Mouse (Mus musculus): ENCODE data around the gene Marc2. TPM values are rescaled to one million over a fixed set of nuclear protein-coding genes. Genes with fewer than 3 reads are reported as not detected.

Marc2 gene
- polyA plus RNA-seq, 1 experiment = 99.6 TPM

GRCm38 (mm10) chr1:184775289-184775688, 71.0 kb downstream of the Marc2 start:
- H3K36me3 ChIP-seq (ENCODE audit: control insufficient read depth, insufficient read depth) = no peaks in the 10 kb centered on the region
- no peak overlapping the region for H3ac ChIP-seq (ENCODE audit: control insufficient read depth, insufficient read length)
- TF ChIP-seq POLR2AphosphoS2 (IDR thresholded peaks at IDR 0.05; ENCODE audit: insufficient read length, low read depth) (no peak), SRF (IDR thresholded peaks at IDR 0.05; ENCODE audit: control insufficient read depth, insufficient read length, low read depth) (no peak), REST (IDR thresholded peaks at IDR 0.05; ENCODE audit: insufficient read depth, insufficient read length) (no peak), POLR2A (IDR thresholded peaks at IDR 0.05; ENCODE audit: insufficient read length, low read depth) (no peak), MYOG (IDR thresholded peaks at IDR 0.05; ENCODE audit: control insufficient read depth in 1 of 3, insufficient read depth in 1 of 3, insufficient read length in 2 of 3, low read depth in 2 of 3) (no peak), TCF12 (IDR thresholded peaks at IDR 0.05; ENCODE audit: insufficient read depth, poor library complexity, severe bottlenecking) (no peak), E2F4 (IDR thresholded peaks at IDR 0.05; ENCODE audit: insufficient read depth) (no peak), MAX (IDR thresholded peaks at IDR 0.05; ENCODE audit: low read depth) (no peak), MYOD1 (IDR thresholded peaks at IDR 0.05; ENCODE audit: control insufficient read depth in 1 of 3, insufficient read length in 2 of 3, low read depth in 2 of 3) (no peak)
- no peak overlapping the region for H3K4me2 ChIP-seq (ENCODE audit: low read depth)
- no peaks in the 10 kb centered on the region for H3K27me3 ChIP-seq (ENCODE audit: control insufficient read depth, insufficient read depth, insufficient read length)
- H3K4me3 ChIP-seq = no peak overlapping the region
- no peaks in the 10 kb centered on the region for H3K79me2 ChIP-seq (ENCODE audit: control insufficient read depth, insufficient read depth)

DNA sequence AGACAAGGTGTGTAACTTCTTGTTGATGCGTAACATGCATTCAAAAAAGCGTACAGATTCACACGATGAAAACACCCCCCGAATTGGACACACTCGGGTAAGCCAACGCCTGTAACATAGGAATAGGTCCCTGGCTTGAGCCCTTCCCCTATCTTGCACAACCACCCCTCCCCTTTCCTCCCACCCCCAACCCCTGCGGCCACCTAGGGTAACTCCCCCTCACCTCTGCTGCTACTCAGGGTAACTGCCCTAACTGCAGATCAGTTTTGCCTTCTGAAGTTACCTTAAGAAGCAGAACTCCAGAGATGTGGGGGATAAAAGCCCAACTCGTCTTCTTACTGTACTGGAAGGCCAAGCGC, 74.4 kb downstream of the Marc2 start:
- no peak overlapping the region for H3ac ChIP-seq (ENCODE audit: control insufficient read depth, insufficient read length)
- H3K4me3 ChIP-seq = no peak overlapping the region
- TF ChIP-seq POLR2A (IDR thresholded peaks at IDR 0.05; ENCODE audit: insufficient read length, low read depth) (no peak), MYOD1 (IDR thresholded peaks at IDR 0.05; ENCODE audit: control insufficient read depth in 1 of 3, insufficient read length in 2 of 3, low read depth in 2 of 3) (no peak), TCF3 (IDR thresholded peaks at IDR 0.05; ENCODE audit: insufficient read length, low read depth) (no peak), USF1 (IDR thresholded peaks at IDR 0.05; ENCODE audit: low read depth) (no peak), CEBPB (IDR thresholded peaks at IDR 0.05; ENCODE audit: insufficient read depth, poor library complexity, severe bottlenecking) (no peak)
- no peaks in the 10 kb centered on the region for H3K36me3 ChIP-seq (ENCODE audit: control insufficient read depth, insufficient read depth)
- H3K27me3 ChIP-seq (ENCODE audit: control insufficient read depth, insufficient read depth, insufficient read length) = no peaks in the 10 kb centered on the region
- H3K4me2 ChIP-seq (ENCODE audit: low read depth) = no peak overlapping the region
- H3K79me2 ChIP-seq (ENCODE audit: control insufficient read depth, insufficient read depth) = no peaks in the 10 kb centered on the region

DNA sequence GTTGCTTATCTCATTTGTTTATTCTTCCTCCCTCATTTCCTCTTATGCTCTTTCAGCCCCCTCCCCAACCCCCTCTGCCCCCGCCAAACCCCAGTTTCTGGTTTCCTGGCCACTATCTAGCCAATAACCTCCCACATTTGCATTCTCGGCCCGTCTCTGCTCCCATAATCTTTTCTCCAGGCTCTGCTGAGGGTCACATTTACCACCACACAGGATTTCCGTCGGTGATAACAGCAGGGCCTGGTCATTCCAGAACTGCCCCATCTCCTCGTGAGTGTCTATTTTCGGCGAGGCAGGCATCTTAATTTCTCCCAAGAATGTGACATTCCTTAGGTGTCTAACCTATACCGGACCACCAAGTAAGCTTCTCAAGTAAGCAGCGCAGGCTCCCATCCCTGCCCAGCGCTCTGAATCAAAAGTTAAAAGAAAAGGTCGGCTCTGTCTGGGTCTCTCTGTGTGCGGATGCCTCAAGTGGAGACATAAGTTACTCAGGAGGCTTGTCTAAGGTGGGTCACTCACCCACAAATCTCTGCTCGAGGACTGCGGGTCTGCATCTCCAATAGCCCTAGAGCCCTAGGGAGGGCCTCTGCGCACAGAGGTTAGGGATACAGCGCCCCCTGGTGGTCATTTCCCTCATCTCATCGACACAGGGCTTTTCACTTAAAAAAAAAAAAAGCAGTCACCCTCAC, 74.9 kb downstream of the Marc2 start:
- no peak overlapping the region for H3ac ChIP-seq (ENCODE audit: control insufficient read depth, insufficient read length)
- H3K4me3 ChIP-seq = no peak overlapping the region
- H3K36me3 ChIP-seq (ENCODE audit: control insufficient read depth, insufficient read depth) = no peaks in the 10 kb centered on the region
- no peak overlapping the region for H3K4me2 ChIP-seq (ENCODE audit: low read depth)
- no peaks in the 10 kb centered on the region for H3K79me2 ChIP-seq (ENCODE audit: control insufficient read depth, insufficient read depth)
- no peak for TF ChIP-seq MYOD1 (IDR thresholded peaks at IDR 0.05; ENCODE audit: control insufficient read depth in 1 of 3, insufficient read length in 2 of 3, low read depth in 2 of 3)
- TF ChIP-seq SRF (IDR thresholded peaks at IDR 0.05; ENCODE audit: control insufficient read depth, insufficient read length, low read depth) = no peak
- no peak for TF ChIP-seq POLR2AphosphoS2 (IDR thresholded peaks at IDR 0.05; ENCODE audit: insufficient read length, low read depth)
- no peak for TF ChIP-seq USF1 (IDR thresholded peaks at IDR 0.05; ENCODE audit: low read depth)
- TF ChIP-seq REST (IDR thresholded peaks at IDR 0.05; ENCODE audit: insufficient read depth, insufficient read length) = no peak
- no peak for TF ChIP-seq E2F4 (IDR thresholded peaks at IDR 0.05; ENCODE audit: insufficient read depth)
- no peak for TF ChIP-seq POLR2A (IDR thresholded peaks at IDR 0.05; ENCODE audit: insufficient read length, low read depth)
- TF ChIP-seq TCF12 (IDR thresholded peaks at IDR 0.05; ENCODE audit: insufficient read depth, poor library complexity, severe bottlenecking) = no peak
- no peak for TF ChIP-seq CEBPB (IDR thresholded peaks at IDR 0.05; ENCODE audit: insufficient read depth, poor library complexity, severe bottlenecking)
- no peak for TF ChIP-seq TCF3 (IDR thresholded peaks at IDR 0.05; ENCODE audit: insufficient read length, low read depth)
- TF ChIP-seq MYOG (IDR thresholded peaks at IDR 0.05; ENCODE audit: control insufficient read depth in 1 of 3, insufficient read depth in 1 of 3, insufficient read length in 2 of 3, low read depth in 2 of 3) = no peak
- H3K27me3 ChIP-seq (ENCODE audit: control insufficient read depth, insufficient read depth, insufficient read length) = no peaks in the 10 kb centered on the region

DNA sequence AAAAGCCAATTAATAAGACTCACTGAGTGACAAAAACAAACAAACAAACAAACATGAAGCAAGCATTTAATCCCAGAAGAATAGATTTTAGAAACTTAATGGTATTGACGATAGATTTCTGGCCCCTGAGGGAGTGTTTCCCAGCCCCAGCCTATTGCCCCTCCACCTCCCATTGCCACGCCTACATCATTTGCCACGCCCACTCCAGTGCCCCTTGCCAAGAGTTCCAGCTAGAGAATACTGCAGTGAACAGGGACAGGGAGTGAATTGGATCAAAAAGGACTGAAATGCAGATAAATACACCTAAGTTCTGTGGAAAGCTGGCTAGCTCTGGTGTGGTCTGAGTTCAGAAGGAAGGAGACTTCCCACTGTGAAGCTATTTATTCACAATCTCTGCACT, 82.4 kb downstream of the Marc2 start:
- TF ChIP-seq TCF3 (IDR thresholded peaks at IDR 0.05; ENCODE audit: insufficient read length, low read depth) (no peak), REST (IDR thresholded peaks at IDR 0.05; ENCODE audit: insufficient read depth, insufficient read length) (no peak), MAX (IDR thresholded peaks at IDR 0.05; ENCODE audit: low read depth) (no peak), POLR2A (IDR thresholded peaks at IDR 0.05; ENCODE audit: insufficient read length, low read depth) (no peak), MYOG (IDR thresholded peaks at IDR 0.05; ENCODE audit: control insufficient read depth in 1 of 3, insufficient read depth in 1 of 3, insufficient read length in 2 of 3, low read depth in 2 of 3) (no peak), SRF (IDR thresholded peaks at IDR 0.05; ENCODE audit: control insufficient read depth, insufficient read length, low read depth) (no peak), E2F4 (IDR thresholded peaks at IDR 0.05; ENCODE audit: insufficient read depth) (no peak), MYOD1 (IDR thresholded peaks at IDR 0.05; ENCODE audit: control insufficient read depth in 1 of 3, insufficient read length in 2 of 3, low read depth in 2 of 3) (no peak), POLR2AphosphoS2 (IDR thresholded peaks at IDR 0.05; ENCODE audit: insufficient read length, low read depth) (no peak), TCF12 (IDR thresholded peaks at IDR 0.05; ENCODE audit: insufficient read depth, poor library complexity, severe bottlenecking) (no peak), CEBPB (IDR thresholded peaks at IDR 0.05; ENCODE audit: insufficient read depth, poor library complexity, severe bottlenecking) (no peak), USF1 (IDR thresholded peaks at IDR 0.05; ENCODE audit: low read depth) (no peak)
- no peak overlapping the region for H3ac ChIP-seq (ENCODE audit: control insufficient read depth, insufficient read length)
- H3K4me2 ChIP-seq (ENCODE audit: low read depth) = no peak overlapping the region
- no peaks in the 10 kb centered on the region for H3K27me3 ChIP-seq (ENCODE audit: control insufficient read depth, insufficient read depth, insufficient read length)
- no peak overlapping the region for H3K4me3 ChIP-seq
- H3K79me2 ChIP-seq (ENCODE audit: control insufficient read depth, insufficient read depth) = no peaks in the 10 kb centered on the region
- no peaks in the 10 kb centered on the region for H3K36me3 ChIP-seq (ENCODE audit: control insufficient read depth, insufficient read depth)

Other genes starting within 250 kb of the Marc2 start
- gene Hlx, start 113.8 kb downstream of the Marc2 start, polyA plus RNA-seq (2012; fragmentation: generic; extraction: Trizol) = 15.8 TPM
- gene Marc1, start 35.1 kb downstream of the Marc2 start, polyA plus RNA-seq (2012; fragmentation: generic; extraction: Trizol) = not detected
- 0.01 TPM for gene C130074G19Rik, start 36.8 kb upstream of the Marc2 start, polyA plus RNA-seq (2012; fragmentation: generic; extraction: Trizol)
- gene Mark1, start 153.1 kb upstream of the Marc2 start, polyA plus RNA-seq (2012; fragmentation: generic; extraction: Trizol) = not detected

Data from myocyte (in vitro differentiated cells).